Mouse (Mus musculus) cerebellum, adult 2 months (tissue): ENCODE measurements around the gene Mthfd2l.

Experiments
- CTCF ChIP-seq: fragments of 200-500 bp; IDR thresholded peaks from 2 replicates; pipeline ENCODE4 v1.5.1; 2011; ENCODE audit warnings: low read depth, mild to moderate bottlenecking, control low read depth, low read length, moderate library complexity, borderline replicate concordance; ENCODE audit not compliant: insufficient read depth
- POLR2A ChIP-seq: fragments of 200-500 bp; IDR thresholded peaks from 2 replicates; pipeline ENCODE4 v1.6.1; 2011; ENCODE audit warnings: low read length, control low read depth, borderline replicate concordance; ENCODE audit not compliant: insufficient read depth

DNA sequence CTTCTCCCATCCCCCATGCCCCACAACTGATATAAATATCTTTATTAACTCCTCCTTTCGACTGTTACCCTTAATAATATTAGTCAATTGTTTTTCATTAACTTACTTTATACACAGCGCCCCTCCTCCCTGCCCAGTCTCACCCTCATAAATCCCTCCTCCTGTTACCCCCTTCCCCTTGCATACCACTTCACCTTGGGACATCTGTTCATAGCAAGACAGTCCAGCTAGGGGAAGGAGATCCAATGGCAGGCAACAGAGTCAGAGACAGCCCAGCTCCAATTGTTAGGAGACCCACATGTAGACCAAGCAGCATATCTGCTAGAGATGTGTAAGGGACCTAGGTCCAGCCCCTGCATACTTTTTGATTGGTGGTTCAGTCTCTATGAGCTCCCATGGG is 108.0 kb downstream of the Mthfd2l start:
- TF ChIP-seq CTCF (no peak), POLR2A (no peak)
